Mouse (Mus musculus) layer of hippocampus, adult 18-20 months (tissue): ENCODE data around the gene 4933415A04Rik. TPM values are rescaled to one million over a fixed set of nuclear protein-coding genes. Genes with fewer than 3 reads are reported as not detected.
A peak's percentile ranks its signal among the peaks of the same experiment; 100 is the strongest.

ENCODE experiments used
- DNase-seq, 2 experiments: peaks; one replicate each; pipeline ENCODE4 v3.0.0; 2022; ENCODE audit warnings: low spot score in 2 of 2
- total RNA-seq, 2 experiments: library from RNA; stranded (reverse); gene quantifications; 2 replicates each; pipeline ENCODE4 v1.2.3; 2021

Gene 4933415A04Rik
- total RNA-seq, 2 experiments from 2014 or later = 1.4 to 2.0 TPM

DNA sequence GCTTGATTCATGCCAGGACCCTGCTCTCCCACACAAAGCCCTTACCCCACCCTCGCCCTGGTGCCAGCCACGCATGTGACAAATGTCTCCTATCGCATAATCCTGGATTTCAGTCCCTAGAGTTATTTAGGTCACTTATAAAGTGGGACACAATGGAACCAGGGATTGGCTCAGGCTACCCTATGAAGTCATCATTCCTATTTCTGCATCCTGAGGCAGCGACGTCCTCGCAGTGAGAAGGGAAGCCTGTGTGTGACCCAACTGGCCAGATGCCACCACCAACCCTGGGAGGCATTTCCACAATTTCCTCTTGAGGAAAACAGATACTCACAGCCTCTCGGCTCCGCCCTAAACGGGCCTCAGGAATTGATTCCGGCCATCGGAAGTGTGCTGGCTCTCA lies 17.2 kb upstream of the 4933415A04Rik start:
- no peak for DNase-seq

DNA sequence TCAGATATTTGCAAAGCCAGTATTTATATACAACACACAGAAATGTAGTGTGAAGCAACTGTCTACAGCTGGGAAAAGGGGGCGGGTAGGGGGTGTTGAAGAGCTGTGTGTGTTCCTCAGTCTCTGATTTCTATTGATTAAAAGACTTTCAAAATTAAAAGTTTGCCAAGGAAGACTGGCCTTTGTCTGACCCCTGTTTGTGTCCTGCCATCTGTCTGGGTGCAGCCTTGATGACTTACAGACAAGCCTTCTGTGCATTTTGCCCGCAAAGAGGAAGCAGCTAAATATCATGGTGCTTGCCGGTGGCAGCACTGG lies 11.8 kb upstream of the 4933415A04Rik start:
- no peak for DNase-seq

DNA sequence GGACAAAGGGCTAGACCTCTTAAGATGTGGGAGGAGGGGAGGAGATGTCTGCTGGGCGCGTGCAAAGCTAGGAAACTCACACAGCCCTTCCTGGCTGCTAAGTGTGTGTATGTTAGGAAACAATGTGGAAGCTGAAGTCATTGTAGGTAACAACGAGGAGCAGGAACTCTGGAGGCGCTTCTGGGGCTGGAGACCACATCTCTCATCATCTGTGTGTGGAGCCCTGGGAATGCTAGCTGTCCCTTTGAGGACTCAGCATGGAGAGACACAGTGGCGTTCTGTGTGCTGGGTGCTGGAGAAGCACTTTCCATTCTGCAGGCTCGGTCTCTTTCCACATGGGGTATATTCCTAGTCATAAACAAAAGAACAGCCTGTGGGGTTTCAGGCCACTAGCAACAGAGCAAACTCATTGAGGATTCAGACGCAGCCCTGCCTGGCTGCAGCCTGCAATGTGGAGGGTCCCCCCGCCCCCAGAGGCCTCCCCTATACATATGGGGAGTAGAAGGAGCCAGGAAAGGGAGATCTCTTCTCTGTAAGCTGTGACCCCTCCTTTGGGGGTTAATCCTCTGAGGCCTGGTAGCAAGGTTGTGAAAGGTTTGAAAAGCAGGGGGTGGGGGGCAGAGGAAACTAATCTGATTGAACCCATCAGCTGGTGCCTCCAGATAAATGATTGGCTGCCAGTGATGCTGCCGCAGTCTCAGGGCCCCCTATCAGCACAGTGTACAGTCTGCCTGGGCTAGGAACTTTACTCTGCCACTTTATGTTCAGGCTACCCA lies 11.3 kb upstream of the 4933415A04Rik start:
- DNase-seq = no peak

DNA sequence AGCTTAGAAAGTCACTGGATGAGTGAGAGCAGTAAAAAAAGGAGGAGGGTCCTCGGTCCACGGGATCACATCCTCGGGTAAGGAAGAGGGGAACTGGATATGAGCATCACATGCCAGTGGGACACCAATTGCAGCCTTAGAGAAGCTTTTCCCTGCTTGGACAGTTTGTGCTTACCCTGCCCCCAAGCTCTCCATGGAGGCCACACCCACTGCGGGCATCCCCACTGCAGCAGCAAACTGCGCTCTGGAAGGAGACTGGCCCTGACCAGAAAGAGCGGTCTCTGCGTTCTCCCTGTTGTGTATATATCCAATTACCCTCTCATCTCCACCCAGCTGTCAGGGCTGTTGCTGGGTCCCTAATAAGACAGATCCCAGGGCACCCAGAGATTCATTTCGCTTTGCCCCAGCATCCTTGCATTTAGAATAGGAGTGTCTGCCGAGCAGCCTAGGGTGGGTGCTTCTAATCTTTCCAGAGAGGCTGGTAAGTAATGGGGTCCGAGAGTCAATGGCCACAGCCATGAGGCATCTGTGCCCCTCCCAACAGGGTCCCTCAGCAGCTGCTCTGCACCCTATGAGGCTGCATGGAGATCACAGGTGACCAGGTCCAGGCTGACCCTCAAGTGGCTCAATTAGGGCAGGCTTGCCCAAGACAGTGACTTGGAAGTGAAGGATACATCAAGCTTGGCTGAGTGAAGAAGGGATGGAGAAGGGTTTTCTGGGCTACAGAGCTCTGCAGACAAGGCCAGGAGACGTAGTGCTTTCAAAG lies 8.9 kb upstream of the 4933415A04Rik start:
- no peak for DNase-seq

DNA sequence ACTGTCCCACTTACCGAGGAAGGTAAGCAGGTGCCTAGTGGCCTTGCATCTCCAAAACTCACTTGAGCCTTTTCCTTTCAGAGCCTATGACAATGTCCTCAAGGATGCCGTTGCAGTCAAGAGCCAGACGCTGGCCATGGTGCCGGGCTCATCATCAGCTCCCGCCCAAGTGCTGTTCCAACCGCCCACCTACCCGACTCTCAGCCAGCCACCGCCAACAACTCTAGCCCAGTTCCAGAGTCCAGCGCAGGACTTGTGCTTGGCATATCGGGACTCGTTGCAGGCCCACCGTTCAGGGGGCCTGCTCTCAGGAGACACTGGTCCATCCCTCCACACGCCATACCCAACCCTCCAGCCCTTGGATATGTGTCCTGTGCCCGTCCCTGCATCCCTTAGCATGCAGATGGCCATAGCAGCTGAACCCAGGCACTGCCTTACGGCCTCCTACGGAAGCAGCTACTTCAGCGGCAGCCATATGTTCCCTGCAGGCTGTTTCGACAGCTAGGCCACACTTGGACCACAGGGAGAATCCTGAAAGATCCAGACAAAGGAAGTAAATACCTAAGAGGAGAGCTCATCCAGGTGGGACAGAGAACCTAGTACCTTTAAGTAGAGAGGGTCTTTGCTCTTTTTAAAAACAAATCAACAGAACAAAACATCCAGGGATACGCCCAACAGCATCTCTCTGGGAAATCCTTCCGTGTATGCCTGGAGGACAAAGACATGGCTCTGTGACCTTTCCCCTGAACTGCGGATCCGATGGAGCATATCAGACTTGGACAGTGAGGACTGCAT lies 1.4 kb upstream of the 4933415A04Rik start:
- peak in 1 of 2 experiments; percentile 33 for DNase-seq

DNA sequence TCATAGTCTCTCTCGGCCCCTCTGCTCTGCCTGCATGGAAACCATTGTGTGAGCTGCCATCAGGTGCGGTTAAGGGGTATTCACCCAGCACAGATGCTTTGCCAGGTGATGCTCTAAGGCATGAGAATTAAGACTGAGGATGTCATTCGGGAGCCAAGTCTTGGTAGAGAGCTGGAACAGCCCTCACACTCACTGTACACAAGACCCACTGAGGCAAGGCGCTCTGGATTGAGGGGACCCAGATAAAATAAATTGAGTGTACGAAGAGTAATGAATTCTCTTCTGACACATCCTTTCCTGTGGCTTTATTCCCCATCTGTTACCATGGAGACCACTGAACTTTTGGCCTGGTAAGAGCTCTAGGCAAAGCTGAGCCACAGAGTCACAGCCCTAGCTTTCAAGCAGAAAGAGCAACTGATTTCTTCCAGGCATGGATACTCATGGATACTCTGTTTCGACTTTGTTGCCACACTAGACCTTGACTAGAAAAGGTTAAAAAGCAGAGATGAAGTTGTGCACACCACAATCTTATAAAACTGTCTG lies 2.8 kb downstream of the 4933415A04Rik start:
- no peak for DNase-seq

DNA sequence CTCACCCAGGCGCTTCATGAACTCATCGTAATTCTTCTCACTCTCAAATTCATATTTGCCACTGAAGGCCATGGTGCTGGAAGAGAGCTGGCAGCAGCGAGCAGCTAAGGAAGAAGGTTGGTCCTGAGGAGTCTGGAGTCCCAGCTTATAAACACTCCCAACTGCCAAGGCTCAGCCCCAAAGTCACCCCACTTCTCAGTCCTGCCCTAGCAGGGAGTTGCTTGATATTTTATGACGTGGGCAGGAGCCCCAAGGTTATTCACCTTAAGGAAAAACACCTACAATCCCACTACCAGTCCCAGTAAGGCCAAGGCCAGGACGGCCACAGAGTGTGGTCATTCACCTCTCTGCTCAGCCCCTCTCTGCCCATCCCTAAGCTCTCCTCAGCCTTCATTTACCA lies 14.6 kb downstream of the 4933415A04Rik start, which contains the start of gene Fabp6:
Fabp6 (minus strand) TSS at position 101 of the 400 bp plus-strand sequence.
- DNase-seq = no peak

DNA sequence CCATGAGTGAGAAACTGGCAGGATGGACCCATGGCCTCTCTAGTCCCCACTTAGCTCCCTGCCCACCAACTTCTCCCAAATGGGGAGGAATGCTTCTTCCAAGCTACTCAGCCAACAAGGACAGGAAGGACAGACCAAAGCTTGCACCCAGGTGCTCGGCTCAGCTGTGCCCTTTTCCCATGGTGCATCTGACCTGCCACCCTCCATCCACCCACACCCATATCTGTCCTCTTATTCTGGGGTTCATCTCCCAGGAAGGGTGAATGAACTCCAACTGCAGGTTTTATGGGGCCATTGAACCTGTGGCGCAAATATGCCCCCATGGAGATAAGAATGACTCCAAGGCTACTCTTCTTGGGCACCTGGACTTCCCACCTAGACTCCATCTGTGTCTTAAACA lies 17.4 kb downstream of the 4933415A04Rik start:
- DNase-seq = no peak

DNA sequence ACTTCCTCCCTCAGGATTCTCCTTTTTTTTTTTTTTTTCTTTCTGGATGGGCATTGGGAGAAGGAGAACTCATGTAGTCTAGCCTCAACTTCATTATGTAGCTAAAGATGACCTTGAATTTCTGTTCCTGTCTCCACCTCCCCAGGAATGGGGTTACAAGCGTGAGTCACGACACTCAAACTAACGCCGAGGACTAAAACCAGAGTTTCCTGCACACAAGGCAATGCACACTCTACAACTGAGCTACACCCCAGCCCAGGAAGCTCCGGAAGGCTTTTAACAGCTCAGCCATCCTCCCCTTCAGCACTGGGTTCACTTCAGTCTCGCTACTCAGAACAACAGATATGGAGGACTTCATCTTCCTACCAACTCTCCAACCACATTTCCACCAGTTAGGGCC lies 18.1 kb downstream of the 4933415A04Rik start:
- DNase-seq = no peak

DNA sequence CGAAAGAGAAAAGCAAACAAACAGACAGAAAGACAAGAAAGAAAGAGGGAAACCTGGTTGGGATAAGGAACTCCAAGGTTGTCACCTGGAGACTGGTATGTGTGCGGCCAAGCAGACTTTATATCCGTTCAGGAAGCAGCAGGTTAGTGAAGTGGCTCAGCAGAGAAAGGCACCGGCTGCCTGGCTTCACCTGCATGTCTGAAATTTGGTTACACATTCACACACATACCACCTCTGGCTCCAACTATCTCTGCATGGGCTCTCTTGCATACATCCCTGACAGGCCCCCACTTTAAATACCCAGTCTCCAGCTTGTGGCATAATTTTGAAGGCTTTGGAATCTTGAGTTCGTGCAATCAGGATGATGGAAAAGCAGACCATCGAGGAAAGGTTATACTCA lies 19.0 kb downstream of the 4933415A04Rik start:
- no peak for DNase-seq

DNA sequence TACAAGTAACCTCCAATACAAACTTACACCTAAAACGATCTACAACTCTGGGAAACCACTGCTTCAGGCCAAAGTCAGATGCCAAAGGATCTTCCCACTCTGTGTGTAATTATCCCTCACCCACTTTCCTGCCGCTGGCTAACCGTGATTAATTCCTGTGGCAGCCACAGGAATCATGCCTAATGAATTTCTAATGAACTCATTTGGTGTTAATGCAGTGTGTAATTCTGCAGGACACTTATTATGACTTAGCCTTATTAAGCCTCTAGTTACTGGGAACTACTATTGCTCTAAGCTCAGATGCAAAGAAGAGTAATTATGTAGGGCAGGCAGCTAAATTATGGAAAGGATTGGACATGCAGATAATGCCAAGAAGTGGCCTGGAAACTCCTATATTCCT lies 21.6 kb downstream of the 4933415A04Rik start:
- DNase-seq = no peak

DNA sequence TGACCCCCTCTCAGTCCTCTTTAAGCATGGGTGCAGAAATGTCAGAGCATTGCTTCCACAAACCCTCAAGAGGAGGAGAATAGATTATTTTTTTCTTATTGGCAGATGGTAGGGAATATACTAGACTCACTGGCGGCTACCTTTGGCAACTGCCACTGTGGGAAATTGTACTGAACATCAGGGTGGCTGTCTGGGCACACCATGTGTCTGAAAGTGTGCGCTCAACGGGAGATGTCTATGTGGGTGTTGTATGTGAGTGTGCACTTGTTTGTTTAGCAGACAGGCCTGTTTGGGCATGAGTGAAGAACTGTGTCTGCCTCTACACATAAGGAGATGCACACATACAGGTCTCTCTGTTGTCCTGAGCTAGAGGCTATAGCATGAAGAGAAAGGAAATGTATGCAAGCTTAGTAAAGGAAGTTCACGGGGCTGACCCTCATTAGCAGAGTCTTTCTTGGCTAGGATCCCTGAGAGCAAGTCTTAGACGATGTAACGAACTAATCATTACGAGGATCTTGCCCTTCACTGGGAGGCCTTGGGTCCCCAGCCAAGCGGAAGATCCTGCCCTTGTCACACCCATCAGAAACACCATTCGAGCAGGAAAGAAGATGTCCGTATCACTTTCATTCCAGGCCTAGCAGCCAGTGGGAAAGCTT lies 23.3 kb downstream of the 4933415A04Rik start:
- peak; percentile 34 to 75 for DNase-seq

DNA sequence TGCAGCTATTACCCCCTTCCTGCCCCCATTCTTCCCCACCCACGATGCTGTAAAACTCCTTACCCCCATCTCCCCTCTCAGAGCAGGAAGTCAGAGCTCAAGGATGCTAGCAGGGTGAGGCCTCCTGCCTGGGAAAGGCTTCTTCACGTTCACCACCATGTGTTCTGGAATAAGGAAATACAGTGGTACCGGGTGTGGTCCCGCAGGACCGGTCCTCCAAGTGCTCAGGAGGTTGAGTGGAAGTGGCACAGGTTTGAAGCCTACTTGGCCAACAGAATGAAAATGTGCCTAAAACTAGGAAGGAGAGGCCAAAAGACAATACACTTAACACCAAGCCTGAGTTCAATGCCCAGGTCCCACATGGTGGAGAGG lies 23.8 kb downstream of the 4933415A04Rik start:
- no peak for DNase-seq

DNA sequence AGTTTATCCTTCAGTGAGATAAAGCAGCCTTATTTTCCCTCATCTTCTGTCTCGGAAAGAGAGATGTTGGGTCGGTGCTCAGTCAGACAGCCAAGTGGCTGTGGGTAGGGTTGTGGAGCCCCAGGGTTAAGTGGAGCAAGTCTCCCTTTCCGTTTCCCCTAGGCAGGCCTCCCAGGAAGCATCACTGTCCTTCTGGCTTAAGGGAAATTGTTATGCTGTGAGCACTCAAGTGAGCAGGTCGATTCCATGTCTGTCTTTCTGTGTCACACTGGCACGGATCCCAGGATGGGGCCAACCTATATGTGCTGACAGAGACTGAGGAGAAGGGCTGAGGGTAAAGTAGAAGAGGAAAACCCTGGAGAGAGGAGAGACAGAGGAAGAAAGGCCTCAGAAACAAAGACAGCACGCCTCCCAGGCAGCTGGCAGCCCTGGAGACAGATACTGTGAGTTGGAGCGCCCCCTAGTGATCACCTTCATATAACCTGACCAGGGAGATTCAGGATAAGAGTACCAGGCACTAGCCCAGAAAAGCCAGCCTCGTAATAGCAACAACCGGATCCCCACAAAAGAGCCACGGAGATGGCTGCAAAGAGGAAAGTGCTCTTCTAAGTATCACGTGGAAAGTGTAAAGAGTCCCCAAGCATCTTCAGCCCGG lies 26.1 kb downstream of the 4933415A04Rik start:
- peak; percentile 70 to 91 for DNase-seq

DNA sequence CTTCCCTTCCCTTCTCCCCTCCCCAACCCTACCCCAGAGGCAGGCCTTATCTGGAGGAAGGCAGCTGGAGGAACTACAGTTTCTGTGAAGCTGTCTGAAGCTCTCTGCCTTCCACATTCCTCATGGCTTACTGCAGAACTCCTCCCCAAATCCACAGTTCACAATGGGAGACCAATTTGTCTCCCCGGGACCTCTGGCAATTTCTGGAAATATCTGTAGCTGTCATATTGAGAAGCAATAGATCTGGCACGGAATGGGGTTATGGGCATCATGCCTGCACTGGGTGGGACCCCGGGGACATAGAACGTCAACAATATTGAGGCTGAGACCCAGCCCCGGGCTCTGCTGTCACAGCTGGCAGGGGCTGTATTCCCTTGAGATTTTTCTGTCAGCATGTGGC lies 31.1 kb downstream of the 4933415A04Rik start:
- DNase-seq = no peak

DNA sequence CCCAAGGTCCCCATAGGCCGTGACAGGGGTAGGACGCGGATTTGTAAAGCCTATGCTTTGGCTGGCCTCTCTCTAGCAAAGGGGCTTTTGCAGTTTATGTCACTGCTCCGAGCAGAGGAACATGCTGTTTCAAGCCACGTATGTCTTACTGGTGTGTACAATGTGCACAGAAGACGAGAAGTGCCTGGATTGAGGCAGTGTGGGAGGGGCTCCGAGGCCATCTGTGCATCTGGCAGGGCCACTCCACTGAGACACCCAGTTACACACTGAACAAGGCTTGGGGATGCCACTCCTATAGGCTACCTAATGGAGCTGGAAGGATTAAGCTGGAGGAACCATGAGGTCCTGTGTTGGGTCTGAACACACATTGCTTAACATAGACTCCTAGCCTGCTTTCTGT lies 31.6 kb downstream of the 4933415A04Rik start:
- peak in 1 of 2 experiments; percentile 64 for DNase-seq

DNA sequence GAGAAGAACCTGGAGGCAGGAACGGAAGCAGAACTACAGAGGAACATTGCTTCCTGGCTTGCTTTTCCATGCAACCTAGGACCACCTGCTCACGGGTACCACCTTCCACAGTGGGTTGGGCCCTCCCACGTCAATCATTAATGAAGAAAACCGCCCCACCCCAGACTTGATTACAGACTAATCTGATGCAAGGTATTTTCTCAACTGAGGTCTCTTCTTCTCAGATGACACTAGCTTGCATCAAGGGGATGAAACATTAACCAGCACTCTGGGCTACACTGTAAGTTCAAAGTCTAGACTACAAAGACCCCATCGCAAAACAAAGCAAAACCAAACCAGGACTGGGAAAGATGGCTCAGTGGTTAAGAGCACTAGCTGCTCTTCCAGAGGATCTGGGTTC lies 34.9 kb downstream of the 4933415A04Rik start:
- DNase-seq = no peak

DNA sequence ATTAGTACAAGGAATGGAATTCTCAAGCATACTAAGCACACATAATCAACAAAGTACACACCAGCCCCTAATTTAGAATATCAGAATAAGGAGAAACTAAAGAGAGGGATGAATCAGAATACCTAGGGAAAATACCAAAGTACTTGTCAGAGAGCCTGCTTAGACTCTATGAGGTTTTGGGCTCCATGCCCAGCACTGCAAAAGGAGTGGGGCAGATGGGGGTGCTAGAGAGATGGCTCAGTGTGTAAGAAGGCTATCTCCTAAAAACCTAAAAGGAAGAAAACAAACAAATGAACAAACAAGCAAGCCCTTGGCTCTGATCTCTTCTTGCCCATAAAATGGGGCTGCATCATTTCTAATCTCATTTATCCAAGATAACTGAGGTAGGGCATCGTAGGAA lies 37.5 kb downstream of the 4933415A04Rik start:
- DNase-seq = peak in 1 of 2 experiments; percentile 61

DNA sequence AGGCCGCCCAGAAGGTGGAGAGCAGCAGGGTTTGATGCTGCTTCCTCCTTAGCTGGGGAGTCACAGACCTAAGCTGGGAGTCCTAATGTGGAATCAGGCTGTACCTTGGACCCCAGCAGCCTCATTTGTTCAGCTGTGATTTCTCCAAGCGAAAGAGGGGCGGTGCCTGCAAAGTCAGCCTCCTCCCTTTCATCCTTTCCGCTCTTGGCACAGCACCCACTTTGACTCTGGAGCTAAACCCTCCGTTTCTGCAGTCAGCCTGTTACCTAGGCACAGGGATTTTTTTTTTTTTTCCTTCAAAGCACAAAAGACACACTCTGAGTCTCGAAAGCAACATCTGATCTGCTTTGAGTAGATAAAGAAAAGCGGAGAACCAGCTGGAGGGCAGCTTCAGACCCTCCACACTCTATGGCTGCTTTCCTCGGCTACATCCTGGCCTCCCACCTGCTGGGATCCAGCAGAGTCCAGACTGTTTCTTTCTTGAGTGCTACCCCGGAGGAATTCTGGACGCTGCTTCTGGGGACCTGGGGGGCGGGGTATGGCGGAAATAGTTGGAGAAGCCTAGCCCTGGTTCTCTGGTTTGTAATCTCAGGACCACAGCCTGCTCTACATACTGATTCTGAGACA lies 39.6 kb downstream of the 4933415A04Rik start:
- peak in 1 of 2 experiments; percentile 47 for DNase-seq
